Mouse (Mus musculus) hindbrain, embryonic 12.5 days (tissue): ENCODE results near the gene Polr3b. TPM values are rescaled to one million over a fixed set of nuclear protein-coding genes. Genes with fewer than 3 reads are reported as not detected.

ENCODE experiments used
- ATAC-seq: fragments of 200-750 bp; cut with Nextera tagmentation; 2 replicates; pipeline ENCODE4 v1.8.0; 2017; ENCODE audit warnings: moderate TSS enrichment; ENCODE audit not compliant: low FRiP score
- H3K27ac ChIP-seq: fragments of 300-500 bp; sonication (generic); 2 replicates; pipeline ENCODE4 v1.5.1; 2016; ENCODE audit warnings: mild to moderate bottlenecking
- H3K27me3 ChIP-seq: fragments of 300-500 bp; sonication (generic); 2 replicates; pipeline ENCODE4 v1.6.1; 2016; ENCODE audit warnings: mild to moderate bottlenecking
- H3K36me3 ChIP-seq: fragments of 300-500 bp; sonication (generic); 2 replicates; pipeline ENCODE4 v1.6.1; 2016; ENCODE audit warnings: mild to moderate bottlenecking
- H3K4me1 ChIP-seq: fragments of 300-500 bp; sonication (generic); 2 replicates; pipeline ENCODE4 v1.6.1; 2016
- H3K4me2 ChIP-seq: fragments of 300-500 bp; sonication (generic); replicated peaks from 2 replicates; pipeline ENCODE4 v1.6.1; 2016; ENCODE audit warnings: mild to moderate bottlenecking
- H3K4me3 ChIP-seq: fragments of 300-500 bp; sonication (generic); 2 replicates; pipeline ENCODE4 v1.5.1; 2016; ENCODE audit warnings: mild to moderate bottlenecking
- H3K9ac ChIP-seq: fragments of 300-500 bp; sonication (generic); 2 replicates; pipeline ENCODE4 v1.6.1; 2016; ENCODE audit warnings: mild to moderate bottlenecking, moderate library complexity
- H3K9me3 ChIP-seq: fragments of 300-500 bp; sonication (generic); replicated peaks from 2 replicates; pipeline ENCODE4 v1.6.1; 2016; ENCODE audit warnings: mild to moderate bottlenecking
- WGBS: fragments of 180-500 bp; shearing (Covaris S2); methylation state at CpG from one replicate; pipeline ENCODE4 v1.1.7; 2016; 5-methylcytosine and 5-hydroxymethylcytosine counted together
- polyA plus RNA-seq: library from polyadenylated mRNA; unstranded; fragments of >200 nt; fragmentation: Nextera tagmentation; extraction: Ambion mirVana; gene quantifications from 2 replicates; pipeline ENCODE4 v1.2.1, GENCODE M21; 2016

Polr3b gene
- polyA plus RNA-seq, 1 experiment from 2014 or later, result 19.3 TPM

GRCm38 (mm10) chr10:84654731-84655130, 32.6 kb downstream of the Polr3b start:
- peaks cover 16% of the 10 kb centered on the region for H3K4me1 ChIP-seq
- H3K4me2 ChIP-seq, result no peak overlapping the region
- H3K9ac ChIP-seq, result no peak overlapping the region
- H3K36me3 ChIP-seq, result peaks cover 12% of the 10 kb centered on the region; the same call in 1 of the 2 replicates
- H3K9me3 ChIP-seq, result no peaks in the 10 kb centered on the region
- no peak overlapping the region for H3K4me3 ChIP-seq
- no peak overlapping the region for H3K27ac ChIP-seq
- no peaks in the 10 kb centered on the region for H3K27me3 ChIP-seq
- 96% methylated on average over 4 of the region's 4 CpGs for WGBS
- ATAC-seq, result no peak

GRCm38 (mm10) chr10:84656618-84657017, 34.5 kb downstream of the Polr3b start:
- WGBS, result 88% methylated on average over 4 of the region's 4 CpGs
- H3K36me3 ChIP-seq, result peaks cover 19% of the 10 kb centered on the region
- no peak for ATAC-seq
- no peak overlapping the region for H3K4me2 ChIP-seq
- no peak overlapping the region for H3K4me3 ChIP-seq
- H3K9ac ChIP-seq, result no peak overlapping the region
- no peaks in the 10 kb centered on the region for H3K9me3 ChIP-seq
- peaks cover 18% of the 10 kb centered on the region for H3K4me1 ChIP-seq
- H3K27me3 ChIP-seq, result no peaks in the 10 kb centered on the region
- H3K27ac ChIP-seq, result no peak overlapping the region

GRCm38 (mm10) chr10:84657437-84658087, 35.5 kb downstream of the Polr3b start:
- H3K4me1 ChIP-seq, result peaks cover 18% of the 10 kb centered on the region
- no peak overlapping the region for H3K4me2 ChIP-seq
- WGBS, result 51% methylated on average over 6 of the region's 6 CpGs
- H3K9ac ChIP-seq, result no peak overlapping the region
- H3K36me3 ChIP-seq, result peaks cover 25% of the 10 kb centered on the region
- H3K4me3 ChIP-seq, result no peak overlapping the region
- H3K27ac ChIP-seq, result peak overlapping the region; percentile 52
- no peaks in the 10 kb centered on the region for H3K27me3 ChIP-seq
- H3K9me3 ChIP-seq, result no peaks in the 10 kb centered on the region
- no peak for ATAC-seq

GRCm38 (mm10) chr10:84658088-84658848, 36.2 kb downstream of the Polr3b start:
- WGBS, result 57% methylated on average over 18 of the region's 18 CpGs
- H3K4me2 ChIP-seq, result no peak overlapping the region

GRCm38 (mm10) chr10:84659281-84659680, 37.2 kb downstream of the Polr3b start:
- Histone ChIP-seq H3K9ac (no peak overlapping the region), H3K4me3 (no peak overlapping the region), H3K36me3 (peaks cover 16% of the 10 kb centered on the region), H3K4me1 (peaks cover 18% of the 10 kb centered on the region), H3K4me2 (no peak overlapping the region), H3K9me3 (no peaks in the 10 kb centered on the region), H3K27me3 (no peaks in the 10 kb centered on the region), H3K27ac (no peak overlapping the region)
- ATAC-seq, result no peak
- 85% methylated on average over 3 of the region's 3 CpGs for WGBS

More at GRCm38 (mm10) chr10:84658088-84658848, 36.2 kb downstream of the Polr3b start:
- Histone ChIP-seq H3K27me3 (no peaks in the 10 kb centered on the region), H3K4me1 (peaks cover 18% of the 10 kb centered on the region), H3K9ac (no peak overlapping the region), H3K9me3 (no peaks in the 10 kb centered on the region), H3K36me3 (peaks cover 19% of the 10 kb centered on the region), H3K4me3 (no peak overlapping the region), H3K27ac (no peak overlapping the region)
- ATAC-seq, result no peak

- Histone ChIP-seq H3K36me3 (peaks cover 16% of the 10 kb centered on the region), H3K27ac (no peak overlapping the region), H3K9ac (no peak overlapping the region), H3K4me2 (no peak overlapping the region), H3K4me3 (no peak overlapping the region), H3K27me3 (no peaks in the 10 kb centered on the region), H3K4me1 (peaks cover 18% of the 10 kb centered on the region), H3K9me3 (no peaks in the 10 kb centered on the region)
- ATAC-seq, result no peak
- WGBS, result 95% methylated on average over 6 of the region's 6 CpGs
Observed at GRCm38 (mm10) chr10:84662138-84662537, 40.0 kb downstream of the Polr3b start.

- Histone ChIP-seq H3K4me2 (no peak overlapping the region), H3K27ac (no peak overlapping the region), H3K9me3 (no peaks in the 10 kb centered on the region), H3K27me3 (no peaks in the 10 kb centered on the region), H3K4me3 (no peak overlapping the region), H3K9ac (no peak overlapping the region), H3K4me1 (no peaks in the 10 kb centered on the region), H3K36me3 (peaks cover 26% of the 10 kb centered on the region)
- 13% methylated on average over 3 of the region's 3 CpGs for WGBS
- ATAC-seq, result no peak
Observed at GRCm38 (mm10) chr10:84665713-84666260, 43.7 kb downstream of the Polr3b start.

GRCm38 (mm10) chr10:84675653-84676052, 53.6 kb downstream of the Polr3b start:
- Histone ChIP-seq H3K4me1 (peaks cover 4% of the 10 kb centered on the region; the same call in 1 of the 2 replicates), H3K4me3 (no peak overlapping the region), H3K9me3 (no peaks in the 10 kb centered on the region), H3K4me2 (no peak overlapping the region), H3K9ac (no peak overlapping the region), H3K27me3 (no peaks in the 10 kb centered on the region), H3K36me3 (peaks cover 41% of the 10 kb centered on the region), H3K27ac (no peak overlapping the region)
- no peak for ATAC-seq

- Histone ChIP-seq H3K4me1 (peaks cover 4% of the 10 kb centered on the region; the same call in 1 of the 2 replicates), H3K9ac (no peak overlapping the region; the same call in 1 of the 2 replicates), H3K4me3 (no peak overlapping the region), H3K27me3 (no peaks in the 10 kb centered on the region), H3K36me3 (peaks cover 42% of the 10 kb centered on the region), H3K4me2 (no peak overlapping the region), H3K27ac (no peak overlapping the region), H3K9me3 (no peaks in the 10 kb centered on the region)
- ATAC-seq, result peak; percentile 35; the same call in 1 of the 2 replicates
- WGBS, result 82% methylated on average over 8 of the region's 8 CpGs
Observed at GRCm38 (mm10) chr10:84676511-84676910, 54.4 kb downstream of the Polr3b start.

- Histone ChIP-seq H3K27me3 (no peaks in the 10 kb centered on the region), H3K9ac (no peak overlapping the region), H3K4me1 (peaks cover 4% of the 10 kb centered on the region; the same call in 1 of the 2 replicates), H3K36me3 (peaks cover 42% of the 10 kb centered on the region), H3K27ac (no peak overlapping the region), H3K4me2 (no peak overlapping the region), H3K9me3 (no peaks in the 10 kb centered on the region), H3K4me3 (no peak overlapping the region)
- ATAC-seq, result no peak
- WGBS, result 86% methylated on average over 3 of the region's 3 CpGs
Observed at GRCm38 (mm10) chr10:84677871-84678270, 55.8 kb downstream of the Polr3b start.

- no peak for ATAC-seq
- H3K27ac ChIP-seq, result no peak overlapping the region
- no peak overlapping the region for H3K9ac ChIP-seq
- H3K4me1 ChIP-seq, result peaks cover 4% of the 10 kb centered on the region; the same call in 1 of the 2 replicates
- no peaks in the 10 kb centered on the region for H3K27me3 ChIP-seq
- H3K36me3 ChIP-seq, result peaks cover 37% of the 10 kb centered on the region
- 79% methylated on average over 4 of the region's 4 CpGs for WGBS
- H3K9me3 ChIP-seq, result no peaks in the 10 kb centered on the region
- H3K4me2 ChIP-seq, result no peak overlapping the region
- no peak overlapping the region for H3K4me3 ChIP-seq
Observed at GRCm38 (mm10) chr10:84678441-84678840, 56.3 kb downstream of the Polr3b start.

GRCm38 (mm10) chr10:84685444-84686121, 63.5 kb downstream of the Polr3b start:
- no peak overlapping the region for H3K4me3 ChIP-seq
- peak; percentile 76 for ATAC-seq
- H3K9ac ChIP-seq, result no peak overlapping the region
- peaks cover 29% of the 10 kb centered on the region for H3K4me1 ChIP-seq
- H3K27ac ChIP-seq, result peak overlapping the region; percentile 79
- peaks cover 7% of the 10 kb centered on the region; the same call in 1 of the 2 replicates for H3K36me3 ChIP-seq
- H3K9me3 ChIP-seq, result no peaks in the 10 kb centered on the region
- peak overlapping the region; percentile 1; the same call in 1 of the 2 replicates for H3K4me2 ChIP-seq
- H3K27me3 ChIP-seq, result 0 out of 2 replicates have a peak, but pooled peaks cover 5% of the 10 kb centered on the region
- 23% methylated on average over 8 of the region's 8 CpGs for WGBS
